In the genomic region with DNA sequence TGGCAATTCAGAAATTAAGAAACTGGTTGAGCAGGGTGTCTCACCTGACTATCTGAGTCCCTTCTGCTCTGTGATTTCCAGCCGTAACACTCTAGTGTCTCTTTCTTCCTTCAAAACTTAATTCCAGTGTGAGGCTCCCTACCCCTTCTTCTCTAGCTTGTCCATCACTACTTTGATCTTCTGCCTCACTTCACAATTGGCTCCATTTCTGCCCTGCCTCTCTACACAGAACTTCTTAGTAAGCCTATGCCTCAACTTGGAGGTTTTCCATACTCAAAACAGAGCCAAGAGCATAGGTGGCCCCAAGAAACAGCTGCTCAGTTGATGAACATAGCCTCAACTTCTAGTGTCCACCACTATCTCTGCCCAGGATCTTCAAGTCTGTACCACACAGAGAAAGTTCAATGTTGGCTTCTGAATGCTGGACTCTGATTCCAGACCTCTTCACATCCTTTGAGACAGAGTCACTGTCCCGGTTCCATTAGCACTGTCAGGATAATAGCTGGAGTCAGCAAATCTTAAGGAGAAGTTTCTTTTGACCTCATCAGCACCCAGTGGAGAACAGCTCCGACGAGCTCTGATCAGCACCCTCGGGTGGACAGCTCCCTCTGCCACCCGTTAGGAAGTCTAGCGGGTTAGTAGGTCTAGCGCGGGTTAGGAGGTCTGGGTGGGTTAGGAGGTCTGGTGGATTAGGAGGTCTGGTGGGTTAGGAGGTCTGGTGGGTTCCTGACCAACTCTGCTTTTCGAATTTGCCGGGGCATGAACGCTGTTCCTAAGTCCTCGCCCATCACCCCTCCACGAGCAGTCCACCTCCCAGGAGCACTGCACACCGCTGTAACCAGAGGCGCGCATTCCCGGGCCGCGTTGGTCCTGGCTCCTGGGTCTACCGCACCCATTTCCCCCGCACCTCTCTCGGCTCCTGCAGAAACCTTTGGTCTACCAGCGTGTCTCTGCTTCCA, we compare ENCODE assay signal across 7 mouse cellular contexts. TPM values are rescaled to one million over a fixed set of nuclear protein-coding genes. Genes with fewer than 3 reads are reported as not detected.
A peak's percentile ranks its signal among the peaks of the same experiment; 100 is the strongest.
DNase-seq lines count a peak whose midpoint lies in the region; ATAC-seq and TF ChIP-seq lines count a peak whose summit lies in the region.

No protein-coding gene starts in this region.

- peaks cover 2% of the 10 kb centered on the region for H3K4me1 ChIP-seq in ES-Bruce4 (ENCODE audit: control insufficient read depth, insufficient read depth, low read length)
- H3K4me1 ChIP-seq in forebrain, embryonic 16.5 days (replicated peaks; ENCODE audit: control insufficient read depth, insufficient read depth, low read length): peaks cover 23% of the 10 kb centered on the region
- peaks cover 9% of the 10 kb centered on the region for H3K4me1 ChIP-seq in hindbrain, postnatal 0 days (ENCODE audit: insufficient read depth, low read length)
- peaks cover 11% of the 10 kb centered on the region for H3K4me1 ChIP-seq in liver, embryonic 13.5 days (replicated peaks)

- TF ChIP-seq POLR2A in ES-Bruce4 (IDR thresholded peaks at IDR 0.05; ENCODE audit: insufficient read depth, low read length): no peak

- TF ChIP-seq CTCF in ES-Bruce4 (IDR thresholded peaks at IDR 0.05; ENCODE audit: low read depth, low read length): no peak
- TF ChIP-seq CTCF in hindbrain, postnatal 0 days (IDR thresholded peaks at IDR 0.05; ENCODE audit: low read depth): 0 out of 2 replicates have a peak, but pooled peaks have one; percentile 2

- 5% methylated on average over 24 of the region's 24 CpGs for WGBS in forebrain, embryonic 16.5 days
- 4% methylated on average over 24 of the region's 24 CpGs for WGBS in hindbrain, postnatal 0 days
- 4% methylated on average over 24 of the region's 24 CpGs for WGBS in liver, embryonic 13.5 days (ENCODE audit: insufficient replicate concordance)

- H3K4me2 ChIP-seq in forebrain, embryonic 16.5 days (ENCODE audit: low read length): peak overlapping the region; percentile 88
- peak overlapping the region; percentile 75 for H3K4me2 ChIP-seq in hindbrain, postnatal 0 days (ENCODE audit: low read depth, low read length)
- peak overlapping the region; percentile 58 for H3K4me2 ChIP-seq in liver, embryonic 13.5 days

- no peaks in the 10 kb centered on the region for H3K36me3 ChIP-seq in ES-Bruce4 (ENCODE audit: control insufficient read depth, insufficient read depth, low read length, poor library complexity, severe bottlenecking)
- H3K36me3 ChIP-seq in forebrain, embryonic 16.5 days (ENCODE audit: control insufficient read depth, insufficient read depth): peaks cover 13% of the 10 kb centered on the region
- peaks cover 15% of the 10 kb centered on the region; the same call in 1 of the 2 replicates for H3K36me3 ChIP-seq in hindbrain, postnatal 0 days (ENCODE audit: insufficient read depth, low read length)
- no peaks in the 10 kb centered on the region for H3K36me3 ChIP-seq in liver, embryonic 13.5 days

- no peaks in the 10 kb centered on the region for H3K27me3 ChIP-seq in ES-Bruce4 (ENCODE audit: control insufficient read depth, insufficient read depth, low read length, poor library complexity, severe bottlenecking)
- no peaks in the 10 kb centered on the region for H3K27me3 ChIP-seq in forebrain, embryonic 16.5 days (replicated peaks; ENCODE audit: control insufficient read depth, insufficient read depth, low read length)
- no peaks in the 10 kb centered on the region for H3K27me3 ChIP-seq in hindbrain, postnatal 0 days (ENCODE audit: insufficient read depth, low read length)
- peaks cover 63% of the 10 kb centered on the region for H3K27me3 ChIP-seq in liver, embryonic 13.5 days

- H3K4me3 ChIP-seq in ES-Bruce4 (ENCODE audit: low read depth, low read length): peak overlapping the region; percentile 89
- peak overlapping the region; percentile 86 for H3K4me3 ChIP-seq in forebrain, embryonic 16.5 days (replicated peaks; ENCODE audit: low read length)
- H3K4me3 ChIP-seq in hindbrain, postnatal 0 days (ENCODE audit: low read length): peak overlapping the region; percentile 66
- peak overlapping the region; percentile 46; the same call in 1 of the 2 replicates for H3K4me3 ChIP-seq in liver, embryonic 13.5 days (replicated peaks)

- peak; percentile 65 for ATAC-seq in forebrain, embryonic 16.5 days
- peak; percentile 77 for ATAC-seq in hindbrain, postnatal 0 days
- ATAC-seq in liver, embryonic 13.5 days (ENCODE audit: low read depth): peak; percentile 41; the same call in 1 of the 2 replicates
- ATAC-seq in monocyte, adult 5-6 weeks (replicated peaks; ENCODE audit: insufficient number of reproducible peaks, low FRiP score, low TSS enrichment, poor library complexity, severe bottlenecking): 0 out of 2 replicates have a peak, but pooled peaks have one; percentile 60

- H3K9ac ChIP-seq in ES-Bruce4 (ENCODE audit: low read depth, poor library complexity, severe bottlenecking): no peak overlapping the region
- H3K9ac ChIP-seq in forebrain, embryonic 16.5 days (replicated peaks; ENCODE audit: low read depth, low read length): peak overlapping the region; percentile 87
- peak overlapping the region; percentile 80 for H3K9ac ChIP-seq in hindbrain, postnatal 0 days (replicated peaks; ENCODE audit: low read length)
- H3K9ac ChIP-seq in liver, embryonic 13.5 days: no peak overlapping the region

- no peak overlapping the region for H3K27ac ChIP-seq in ES-Bruce4 (ENCODE audit: insufficient read depth, low read length)
- H3K27ac ChIP-seq in forebrain, embryonic 16.5 days (ENCODE audit: low read length): peak overlapping the region; percentile 67
- H3K27ac ChIP-seq in hindbrain, postnatal 0 days: peak overlapping the region; percentile 90
- no peak overlapping the region for H3K27ac ChIP-seq in liver, embryonic 13.5 days

- TF ChIP-seq EP300 in ES-Bruce4 (IDR thresholded peaks at IDR 0.05; ENCODE audit: insufficient read depth, low read depth, low read length): no peak

- DNase-seq in adrenal gland, adult 18-20 months (ENCODE audit: low spot score in 2 of 2): peak; percentile 63 to 67
- DNase-seq in hindbrain, postnatal 0 days (ENCODE audit: low spot score): peak; percentile 59
- peak; percentile 48 for DNase-seq in liver, embryonic 13.5 days
- peak; percentile 45 to 58 for DNase-seq in urinary bladder, postnatal 36 days (ENCODE audit: low spot score in 2 of 2)

- H3K9me3 ChIP-seq in ES-Bruce4 (replicated peaks; ENCODE audit: control insufficient read depth, insufficient read depth, low read length, poor library complexity, severe bottlenecking): no peaks in the 10 kb centered on the region
- H3K9me3 ChIP-seq in forebrain, embryonic 16.5 days (ENCODE audit: control insufficient read depth, low read length): no peaks in the 10 kb centered on the region
- H3K9me3 ChIP-seq in hindbrain, postnatal 0 days (ENCODE audit: low read length): no peaks in the 10 kb centered on the region
- no peaks in the 10 kb centered on the region for H3K9me3 ChIP-seq in liver, embryonic 13.5 days (replicated peaks)

RNA-seq across cellular contexts. Expression of a gene that starts 0.5 kb away (rescaled TPM):
- 4.2 and 4.9 TPM in 2 replicates for polyA plus RNA-seq in ES-Bruce4 (2011; ENCODE audit: insufficient read depth, insufficient read length, low read depth, missing spikeins)
- total RNA-seq in adrenal gland, adult 18-20 months (2021): 10 to 100 TPM in 1 of 2 experiments, 1 to 10 TPM in 1; 8.1 to 10.9 TPM
- 74.5 and 81.9 TPM in 2 replicates for polyA plus RNA-seq in forebrain, embryonic 16.5 days (2015; fragmentation: Nextera tagmentation; extraction: Ambion mirVana)
- 101 and 108 TPM in 2 replicates for total RNA-seq in hindbrain, postnatal 0 days (2014; rRNA removed)
- polyA plus RNA-seq in hindbrain, postnatal 0 days (2015; fragmentation: Nextera tagmentation; extraction: Ambion mirVana): 64.7 and 67.8 TPM in 2 replicates
- polyA plus RNA-seq in liver, embryonic 13.5 days (2015; fragmentation: Nextera tagmentation; extraction: Ambion mirVana): 0.12 and 0.14 TPM in 2 replicates
- not detected in 3 replicates for total RNA-seq in monocyte, adult 5-6 weeks (2017)

RNA-seq across cellular contexts. Expression of a gene that starts 23.5 kb away (rescaled TPM):
- polyA plus RNA-seq in ES-Bruce4 (2011; ENCODE audit: insufficient read depth, insufficient read length, low read depth, missing spikeins): 41.3 and 45.7 TPM in 2 replicates
- total RNA-seq in adrenal gland, adult 18-20 months (2021): 10 to 100 TPM; 60.5 to 88.0 TPM
- polyA plus RNA-seq in forebrain, embryonic 16.5 days (2015; fragmentation: Nextera tagmentation; extraction: Ambion mirVana): 77.7 and 79.3 TPM in 2 replicates
- 57.6 and 65.4 TPM in 2 replicates for total RNA-seq in hindbrain, postnatal 0 days (2014; rRNA removed)
- 105 and 109 TPM in 2 replicates for polyA plus RNA-seq in hindbrain, postnatal 0 days (2015; fragmentation: Nextera tagmentation; extraction: Ambion mirVana)
- polyA plus RNA-seq in liver, embryonic 13.5 days (2015; fragmentation: Nextera tagmentation; extraction: Ambion mirVana): 27.3 and 29.2 TPM in 2 replicates
- 95.3 to 120 TPM (median 95.5 TPM) in 3 replicates for total RNA-seq in monocyte, adult 5-6 weeks (2017)

RNA-seq across cellular contexts. Expression of a gene that starts 23.7 kb away (rescaled TPM):
- polyA plus RNA-seq in ES-Bruce4 (2011; ENCODE audit: insufficient read depth, insufficient read length, low read depth, missing spikeins): not detected in 2 replicates
- 1 to 10 TPM; 1.5 to 2.7 TPM for total RNA-seq in adrenal gland, adult 18-20 months (2021)
- polyA plus RNA-seq in forebrain, embryonic 16.5 days (2015; fragmentation: Nextera tagmentation; extraction: Ambion mirVana): not detected in 2 replicates
- total RNA-seq in hindbrain, postnatal 0 days (2014; rRNA removed): 1.6 and 1.8 TPM in 2 replicates
- not detected in 2 replicates for polyA plus RNA-seq in hindbrain, postnatal 0 days (2015; fragmentation: Nextera tagmentation; extraction: Ambion mirVana)
- 0.13 TPM in 1 of 2 replicates, not detected in the other for polyA plus RNA-seq in liver, embryonic 13.5 days (2015; fragmentation: Nextera tagmentation; extraction: Ambion mirVana)
- total RNA-seq in monocyte, adult 5-6 weeks (2017): 0.76 to 1.2 TPM in 2 of 3 replicates, not detected in the other

RNA-seq across cellular contexts. Expression of a gene that starts 23.8 kb away (rescaled TPM):
- 2.1 and 3.2 TPM in 2 replicates for polyA plus RNA-seq in ES-Bruce4 (2011; ENCODE audit: insufficient read depth, insufficient read length, low read depth, missing spikeins)
- total RNA-seq in adrenal gland, adult 18-20 months (2021): 1 to 10 TPM; 1.0 to 1.6 TPM
- polyA plus RNA-seq in forebrain, embryonic 16.5 days (2015; fragmentation: Nextera tagmentation; extraction: Ambion mirVana): 5.2 and 7.0 TPM in 2 replicates
- 0.65 and 1.3 TPM in 2 replicates for total RNA-seq in hindbrain, postnatal 0 days (2014; rRNA removed)
- polyA plus RNA-seq in hindbrain, postnatal 0 days (2015; fragmentation: Nextera tagmentation; extraction: Ambion mirVana): 2.8 and 3.3 TPM in 2 replicates
- 1.1 and 1.5 TPM in 2 replicates for polyA plus RNA-seq in liver, embryonic 13.5 days (2015; fragmentation: Nextera tagmentation; extraction: Ambion mirVana)
- 9.7 to 24.4 TPM (median 15.7 TPM) in 3 replicates for total RNA-seq in monocyte, adult 5-6 weeks (2017)

RNA-seq across cellular contexts. Expression of a gene that starts 24.0 kb away (rescaled TPM):
- 17.9 and 24.9 TPM in 2 replicates for polyA plus RNA-seq in ES-Bruce4 (2011; ENCODE audit: insufficient read depth, insufficient read length, low read depth, missing spikeins)
- total RNA-seq in adrenal gland, adult 18-20 months (2021): 10 to 100 TPM; 18.2 to 26.5 TPM
- polyA plus RNA-seq in forebrain, embryonic 16.5 days (2015; fragmentation: Nextera tagmentation; extraction: Ambion mirVana): 23.9 and 27.9 TPM in 2 replicates
- 34.6 and 35.8 TPM in 2 replicates for total RNA-seq in hindbrain, postnatal 0 days (2014; rRNA removed)
- polyA plus RNA-seq in hindbrain, postnatal 0 days (2015; fragmentation: Nextera tagmentation; extraction: Ambion mirVana): 28.5 and 28.9 TPM in 2 replicates
- polyA plus RNA-seq in liver, embryonic 13.5 days (2015; fragmentation: Nextera tagmentation; extraction: Ambion mirVana): 4.8 and 4.9 TPM in 2 replicates
- 11.2 to 12.6 TPM (median 11.7 TPM) in 3 replicates for total RNA-seq in monocyte, adult 5-6 weeks (2017)

Comparison
In these comparisons a context has a peak if more than half of its experiments do, and no peak if none do; other contexts are left out.
1. H3K27ac ChIP-seq: peak in forebrain, embryonic 16.5 days (single experiment) and hindbrain, postnatal 0 days (single experiment); none in ES-Bruce4 (single experiment) and liver, embryonic 13.5 days (single experiment).
2. H3K9ac ChIP-seq: peak in forebrain, embryonic 16.5 days (single experiment) and hindbrain, postnatal 0 days (single experiment); none in ES-Bruce4 (single experiment) and liver, embryonic 13.5 days (single experiment).
3. RNA of a gene that starts 0.5 kb away (polyA plus RNA-seq): 74.5 to 81.9 TPM in forebrain, embryonic 16.5 days and 64.7 to 67.8 TPM in hindbrain, postnatal 0 days; 4.2 to 4.9 TPM in ES-Bruce4 and 0.12 to 0.14 TPM in liver, embryonic 13.5 days; every median in the first group is over 10 times any median in the second.
4. Peak in every context shown above with its lines, with median percentiles within 50 percentile points of each other: H3K4me3 ChIP-seq, DNase-seq, ATAC-seq and H3K4me2 ChIP-seq.